Mouse (Mus musculus): ENCODE measurements around the gene S100a2.

Gene S100a2

DNA sequence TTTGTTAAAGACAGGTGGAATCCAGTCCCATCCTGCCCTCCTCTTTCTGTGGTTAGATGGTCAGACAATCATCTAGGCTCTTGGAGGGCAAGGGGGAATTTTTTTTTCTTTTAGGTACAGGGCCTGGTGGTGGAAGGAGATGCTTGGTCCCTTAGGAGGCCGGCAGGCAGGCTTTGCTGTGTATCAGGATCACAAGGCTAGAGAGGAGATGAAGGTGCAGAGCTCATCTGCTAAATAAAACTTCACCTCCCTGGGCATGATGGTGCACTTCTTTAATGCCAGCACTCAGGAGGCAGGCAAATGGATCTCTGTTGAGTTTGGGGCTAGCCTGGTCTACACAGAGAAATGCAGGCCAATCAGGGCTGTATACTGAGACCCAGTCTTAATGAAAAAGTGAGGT lies 25.9 kb downstream of the S100a2 start:
- DNase-seq (ENCODE audit: low spot score), result no peak

DNA sequence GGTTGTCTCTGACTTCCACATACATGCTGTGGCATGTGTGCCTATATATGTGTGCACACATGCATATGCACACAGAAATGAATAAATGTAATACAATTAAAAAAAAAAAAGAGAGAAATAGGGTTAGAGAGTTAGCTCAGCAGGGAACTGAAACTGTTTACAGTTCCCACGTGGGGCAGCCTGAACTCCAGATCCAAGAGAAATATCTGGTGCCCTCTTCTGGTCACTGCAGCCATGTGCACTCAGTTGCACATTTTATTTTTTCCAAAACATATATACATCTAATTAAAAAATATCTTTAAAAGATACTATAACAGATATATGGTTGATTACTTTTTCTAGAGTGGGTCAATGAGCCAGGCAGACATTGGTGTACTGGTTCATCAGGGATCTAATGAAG lies 27.5 kb downstream of the S100a2 start:
- no peak for DNase-seq (ENCODE audit: low spot score)

DNA sequence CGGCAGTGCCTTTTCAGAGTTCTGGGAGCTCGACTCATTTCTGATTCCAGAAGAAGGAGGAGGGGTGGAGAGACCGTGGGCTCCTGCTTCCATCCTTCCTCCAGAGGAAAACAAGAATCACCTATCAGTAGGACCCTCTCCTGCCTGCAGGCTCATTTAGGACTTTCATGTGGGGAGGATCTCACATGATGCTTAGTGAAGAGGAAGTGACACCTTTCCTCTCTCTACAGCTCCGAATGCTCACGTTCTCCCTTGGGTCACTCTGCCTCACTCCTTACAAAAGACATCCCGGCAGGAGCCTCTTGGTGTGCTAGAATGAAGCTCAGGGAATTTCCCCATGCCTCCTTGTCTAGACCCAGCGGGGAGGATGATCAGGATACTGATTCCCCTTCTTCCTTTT lies 31.5 kb downstream of the S100a2 start:
- DNase-seq (ENCODE audit: low spot score), result no peak

DNA sequence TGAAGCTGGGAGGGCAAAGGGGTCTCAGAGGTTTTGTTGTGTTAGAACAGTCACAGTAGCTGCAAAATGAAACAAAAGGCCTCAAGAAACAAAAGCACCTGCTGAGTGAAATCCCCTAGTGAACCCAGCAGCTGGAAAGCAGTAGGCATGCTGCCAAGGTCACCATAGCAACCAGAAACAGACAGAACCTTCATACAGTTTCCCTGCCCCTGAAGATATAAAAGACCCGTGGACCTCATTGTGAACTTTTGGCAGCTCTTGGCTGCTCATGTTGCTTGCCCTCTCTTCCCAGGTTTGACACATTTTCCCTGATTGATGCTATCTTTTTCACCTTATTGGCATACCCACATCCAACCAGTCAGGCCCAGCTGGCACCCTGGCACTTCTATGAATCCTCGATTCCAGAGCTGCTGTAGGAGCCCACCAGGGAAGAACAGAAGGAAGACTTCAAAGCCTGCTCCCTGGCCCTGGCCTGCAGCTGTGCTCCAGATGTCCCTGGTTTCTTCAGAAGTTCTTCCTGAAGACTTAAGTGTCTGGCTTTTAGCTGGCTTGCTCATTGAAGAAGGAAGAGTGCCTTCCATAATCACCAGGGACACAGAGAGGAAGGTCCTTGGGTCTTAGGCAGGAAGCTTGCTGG lies 33.5 kb downstream of the S100a2 start:
- peak; percentile 46 for DNase-seq (ENCODE audit: low spot score)

DNA sequence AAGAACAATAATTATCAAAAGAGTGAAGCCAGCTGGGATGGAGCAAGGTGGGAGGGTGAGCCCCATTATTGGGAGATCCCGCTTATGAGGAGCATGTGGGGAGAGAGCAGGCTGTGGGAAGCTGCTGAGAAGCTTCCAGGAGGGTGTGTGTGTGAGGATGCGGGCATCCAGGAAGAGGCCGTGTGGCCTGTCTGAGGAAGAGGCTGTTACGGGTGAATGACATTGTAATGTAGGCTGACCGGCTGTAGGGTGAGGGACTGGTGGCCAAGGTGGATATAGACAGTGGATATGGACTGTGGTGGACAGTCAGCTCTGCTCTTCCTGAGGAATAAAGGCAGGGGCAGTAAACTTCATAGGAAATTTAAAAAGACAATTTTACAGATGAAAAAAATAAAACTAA lies 35.4 kb downstream of the S100a2 start:
- no peak for DNase-seq (ENCODE audit: low spot score)

DNA sequence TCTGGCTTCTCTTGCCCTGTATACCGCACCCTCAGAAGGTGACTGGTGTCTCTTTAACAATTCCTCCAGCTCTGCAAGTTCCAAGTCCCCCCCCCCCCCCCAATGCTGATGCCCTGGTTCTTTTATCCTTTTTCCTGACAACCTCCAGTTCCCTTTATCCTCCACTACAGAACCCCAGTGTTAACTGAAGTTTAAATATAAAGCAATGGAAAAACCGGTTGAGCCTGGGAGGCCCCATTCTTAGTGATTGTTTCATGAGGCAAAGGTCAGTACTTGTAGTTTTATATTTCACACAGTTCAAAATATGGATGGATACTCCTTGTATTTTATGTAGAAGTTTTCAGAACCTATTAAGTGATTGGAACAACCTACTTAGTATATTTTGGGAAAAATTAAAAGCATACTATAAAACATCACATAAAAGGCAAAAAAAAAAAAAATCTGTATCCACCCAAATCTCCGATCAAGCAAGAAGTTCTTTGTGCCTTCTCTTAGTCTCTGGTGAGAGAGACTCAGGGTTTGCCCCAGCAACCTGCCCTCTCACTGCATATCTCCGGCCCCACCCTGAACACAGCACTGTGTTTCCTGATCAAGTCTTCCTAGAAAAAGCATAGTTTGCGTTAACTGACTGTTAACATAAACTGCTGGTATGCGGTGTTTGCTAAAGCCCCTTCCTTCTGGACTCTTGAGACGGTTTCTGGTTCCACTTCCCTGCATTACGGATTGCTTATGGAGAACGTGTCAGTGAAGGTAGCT lies 36.4 kb downstream of the S100a2 start:
- DNase-seq (ENCODE audit: low spot score), result no peak

DNA sequence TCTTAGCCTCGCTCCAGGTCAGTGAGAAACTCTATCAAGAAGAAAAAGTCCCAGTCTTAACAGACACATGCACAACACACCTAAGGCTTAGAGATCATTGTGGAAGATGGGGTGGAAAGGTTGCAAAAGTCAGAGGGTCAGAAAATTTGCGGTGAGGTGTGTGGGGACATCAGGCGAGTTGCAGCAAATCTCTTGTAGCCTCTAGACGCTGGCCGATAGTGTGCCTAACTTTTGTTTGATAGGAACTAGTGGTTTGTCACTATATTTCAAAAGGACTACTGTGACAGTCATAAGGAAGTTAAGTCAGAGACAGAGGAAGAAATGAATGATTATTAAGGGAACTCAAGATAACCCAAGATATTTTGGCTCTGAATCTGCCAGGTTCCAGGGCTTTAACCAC lies 37.3 kb downstream of the S100a2 start:
- no peak for DNase-seq (ENCODE audit: low spot score)

DNA sequence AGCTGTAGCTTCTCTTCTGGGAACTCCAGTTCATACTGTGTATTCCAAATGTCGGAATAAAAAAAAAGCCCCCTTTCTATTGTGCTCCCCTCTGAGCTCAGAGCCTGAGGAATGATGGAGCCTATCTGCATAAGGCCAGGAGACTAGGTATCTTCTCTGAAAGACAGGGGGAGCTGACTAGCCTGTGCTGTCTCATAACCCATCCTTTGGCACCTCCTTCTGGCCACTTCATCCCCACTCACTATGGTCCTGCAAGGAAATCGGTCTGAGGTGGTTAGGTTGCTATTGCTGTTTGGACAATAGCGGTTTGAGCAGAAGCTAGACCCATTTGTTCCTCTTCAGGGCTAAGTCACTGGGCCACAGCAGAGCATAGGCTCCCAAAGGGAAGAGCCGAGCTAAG lies 37.8 kb downstream of the S100a2 start:
- DNase-seq (ENCODE audit: low spot score), result peak; percentile 36

DNA sequence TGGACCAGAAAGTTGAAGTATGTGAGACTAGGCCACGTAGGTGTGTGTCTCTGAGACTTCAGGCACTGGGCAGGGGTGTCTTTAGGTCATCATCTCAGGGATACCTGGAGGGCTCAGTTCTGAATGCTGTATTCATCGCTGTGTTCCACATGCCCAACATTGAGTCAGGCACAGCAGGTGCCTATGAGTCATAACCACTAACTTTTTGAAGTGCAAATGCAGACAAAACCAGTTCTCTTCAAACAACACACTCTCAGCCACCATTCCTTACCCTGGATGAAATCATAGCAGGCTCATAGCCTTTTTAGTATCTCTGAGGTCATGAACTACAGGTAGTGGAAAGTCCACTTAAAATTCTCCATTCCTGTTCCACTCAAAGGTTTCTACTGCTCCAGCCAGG lies 39.3 kb downstream of the S100a2 start:
- no peak for DNase-seq (ENCODE audit: low spot score)

DNA sequence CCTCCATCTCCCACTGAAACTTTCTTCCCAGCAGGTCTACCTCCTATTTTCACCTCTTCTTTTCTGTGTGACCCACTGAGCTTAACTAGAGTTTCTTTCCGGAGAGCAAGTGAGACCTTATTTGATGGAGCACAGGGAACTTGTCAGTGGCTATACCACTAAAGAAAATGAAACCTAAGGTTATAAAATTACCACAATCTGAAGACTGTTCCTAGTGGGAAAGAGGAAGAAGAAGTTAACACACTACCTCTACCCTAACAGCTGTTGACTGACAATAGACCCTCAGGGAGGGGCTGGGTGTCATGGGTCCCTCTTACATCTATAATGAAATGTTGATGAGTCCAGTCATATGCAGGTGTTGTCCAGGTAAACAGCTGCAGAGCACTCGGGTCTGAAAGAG lies 41.9 kb downstream of the S100a2 start:
- DNase-seq (ENCODE audit: low spot score), result no peak

DNA sequence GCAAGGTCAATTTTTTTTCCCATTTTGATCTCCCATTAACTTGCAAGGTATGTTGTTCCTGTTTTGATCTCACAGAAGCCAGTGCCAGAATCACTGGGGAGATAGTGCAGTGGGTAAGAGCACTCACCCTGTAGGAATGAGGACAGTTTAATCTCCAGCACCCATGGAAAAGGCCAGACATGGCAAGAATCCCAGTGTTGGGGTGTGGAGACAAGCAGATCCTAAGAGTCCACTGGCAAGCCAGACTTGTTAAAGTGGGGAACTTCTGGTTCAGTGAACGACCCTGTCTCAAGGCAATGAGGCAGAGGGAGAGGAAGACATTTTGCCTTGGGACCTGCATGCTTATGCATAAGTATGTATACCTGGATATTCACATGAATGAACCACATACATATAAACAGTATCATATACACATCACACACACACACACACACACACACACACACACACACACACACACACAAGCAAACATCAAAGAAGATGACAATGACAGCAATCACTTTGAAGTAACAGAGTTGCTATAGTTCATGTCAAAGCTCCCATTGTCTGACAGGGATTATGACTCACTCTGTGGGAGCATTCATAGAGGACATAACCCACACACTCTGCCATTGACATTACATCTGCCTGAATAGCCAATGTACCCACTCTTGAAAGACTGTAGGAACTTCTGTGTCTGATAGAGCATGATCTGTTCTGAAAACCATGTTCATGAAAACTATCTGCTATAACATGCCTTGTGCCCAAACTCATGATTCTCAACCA lies 48.6 kb downstream of the S100a2 start:
- DNase-seq (ENCODE audit: low spot score), result no peak

DNA sequence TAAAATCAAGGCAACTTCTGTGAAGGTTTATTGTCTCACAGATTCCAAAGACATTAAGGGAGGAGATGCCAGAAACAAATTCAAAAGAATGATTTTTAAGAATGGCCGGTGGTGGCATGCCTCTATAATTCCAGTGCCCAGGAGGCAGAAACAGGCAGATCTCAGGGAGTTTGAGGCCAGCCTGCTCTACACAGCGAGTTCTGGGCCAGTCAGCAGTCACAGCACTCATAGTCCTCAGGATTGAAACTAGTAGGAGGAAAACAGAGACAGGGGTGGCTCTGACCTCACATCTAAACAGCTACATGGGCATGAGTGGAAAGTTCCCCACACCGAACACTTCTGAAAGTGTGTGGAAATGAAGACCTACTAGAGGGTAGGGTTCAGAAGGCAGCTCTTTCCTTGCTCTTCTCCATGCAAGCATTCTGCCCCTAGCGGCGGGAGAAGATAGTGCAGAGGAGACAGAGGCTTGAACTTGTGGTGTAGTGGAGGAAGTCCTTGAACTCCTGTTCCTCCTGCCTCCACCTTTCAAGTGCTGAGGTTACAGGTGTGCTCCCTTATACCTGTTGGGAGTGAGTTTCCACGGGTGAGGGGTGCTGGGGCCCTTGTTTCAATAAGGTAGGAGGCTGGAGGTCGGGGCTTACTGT lies 49.6 kb downstream of the S100a2 start:
- DNase-seq (ENCODE audit: low spot score), result peak; percentile 38

DNA sequence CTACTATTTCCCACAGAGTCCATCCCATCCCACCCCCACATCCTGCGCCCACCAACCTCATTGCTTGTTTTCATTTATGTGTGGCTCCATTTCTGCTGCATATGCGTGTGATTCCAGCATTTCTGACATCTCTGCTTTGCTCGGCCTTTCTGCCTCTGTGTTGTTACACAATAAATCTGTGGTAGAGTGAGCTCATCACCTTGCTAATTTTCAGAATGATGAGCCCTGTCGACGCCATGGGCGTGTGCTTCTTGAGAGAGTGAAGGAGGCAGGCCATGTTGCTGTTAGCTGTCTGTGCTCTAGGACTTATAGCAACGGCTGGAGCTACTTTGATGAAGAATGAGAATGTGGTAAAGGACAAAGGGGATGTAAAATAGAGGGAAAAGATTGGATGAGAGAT lies 50.9 kb downstream of the S100a2 start:
- DNase-seq (ENCODE audit: low spot score), result no peak

All from embryo, embryonic 10 days (tissue).